Mouse (Mus musculus): ENCODE results near the gene Kyat3. TPM values are rescaled to one million over a fixed set of nuclear protein-coding genes. Genes with fewer than 3 reads are reported as not detected.
"Not testable (repeated sequence)": the region's sequence is repeated elsewhere in the genome, so short reads cannot be mapped to it uniquely, and the experiment has no call there.

Kyat3 gene
- 11.1 and 13.2 TPM in 2 replicates for polyA plus RNA-seq (2016; fragmentation: Nextera tagmentation; extraction: Ambion mirVana)

GRCm38 (mm10) chr3:142700442-142701322, at the start of gene Kyat3:
Kyat3 (plus strand) TSS chr3:142701051.
- H3K36me3 ChIP-seq (replicated peaks) = no peaks in the 10 kb centered on the region
- peaks cover 20% of the 10 kb centered on the region for H3K4me1 ChIP-seq
- H3K9me3 ChIP-seq = no peaks in the 10 kb centered on the region
- H3K27ac ChIP-seq = peak within 1 kb of the TSS; percentile 80
- DNase-seq (ENCODE audit: extremely low spot score, low spot score) = peak; percentile 92
- peaks cover 28% of the 10 kb centered on the region for H3K27me3 ChIP-seq (ENCODE audit: poor library complexity, severe bottlenecking)
- under 1% methylated on average over 48 of the region's 48 CpGs for WGBS
- peak within 1 kb of the TSS; percentile 65 for H3K4me3 ChIP-seq

- Histone ChIP-seq H3K27me3 (ENCODE audit: poor library complexity, severe bottlenecking) (no peaks in the 10 kb centered on the region), H3K4me3 (no peak overlapping the region), H3K27ac (no peak overlapping the region), H3K36me3 (replicated peaks) (no peaks in the 10 kb centered on the region), H3K4me1 (no peaks in the 10 kb centered on the region), H3K9me3 (peaks cover 16% of the 10 kb centered on the region)
- DNase-seq (ENCODE audit: extremely low spot score, low spot score) = no peak
- WGBS = 96% methylated on average over 8 of the region's 8 CpGs
Measured at GRCm38 (mm10) chr3:142664723-142665122, 36.1 kb upstream of the Kyat3 start.

DNA sequence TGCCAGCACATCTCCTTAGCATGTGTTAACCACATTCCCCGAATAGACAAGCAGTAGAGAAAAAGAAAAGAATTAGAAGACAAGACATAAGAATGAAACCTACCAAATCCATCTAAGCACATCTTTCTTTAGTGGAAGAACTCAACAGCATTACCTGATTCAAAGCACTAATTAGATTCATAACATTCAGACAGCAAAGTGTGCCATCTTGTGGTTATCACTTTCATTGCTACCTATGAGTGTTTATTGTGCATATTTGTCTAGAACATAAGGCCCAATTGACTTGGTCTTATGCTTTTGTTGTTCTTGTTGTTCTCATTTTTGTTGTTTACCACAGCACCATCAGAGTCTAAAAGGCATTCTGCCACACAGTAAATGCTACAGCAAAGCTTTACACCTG, 26.2 kb upstream of the Kyat3 start:
- WGBS = 69% methylated on average over 1 of the region's 1 CpGs

DNA sequence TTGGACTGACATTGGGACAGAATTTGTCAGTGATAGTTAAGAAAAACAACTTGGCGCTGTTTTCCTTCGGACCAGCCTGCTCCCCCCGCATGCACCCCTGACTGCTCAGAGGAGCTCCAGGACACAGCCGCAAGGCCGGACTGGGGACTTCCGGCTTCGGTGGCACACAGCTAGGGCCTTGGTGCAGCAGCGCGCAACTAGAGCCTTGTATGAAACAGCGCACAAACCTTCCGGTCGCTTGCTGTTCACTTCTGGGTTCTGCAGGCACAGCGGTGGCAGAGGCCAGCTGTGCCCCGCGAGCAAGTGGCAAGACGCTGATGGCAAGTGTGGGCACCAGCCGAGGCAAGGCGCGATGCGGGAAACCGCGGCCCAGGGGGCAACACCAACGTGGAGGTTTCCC, 12.9 kb upstream of the Kyat3 start:
- Histone ChIP-seq H3K4me3 (peak overlapping the region; percentile 23), H3K4me1 (no peaks in the 10 kb centered on the region; the same call in 1 of the 2 replicates), H3K9me3 (peaks cover 15% of the 10 kb centered on the region), H3K27ac (no peak overlapping the region), H3K27me3 (ENCODE audit: poor library complexity, severe bottlenecking) (no peaks in the 10 kb centered on the region), H3K36me3 (replicated peaks) (no peaks in the 10 kb centered on the region)
- no peak for DNase-seq (ENCODE audit: extremely low spot score, low spot score)
- WGBS = 62% methylated on average over 23 of the region's 23 CpGs

More for the DNA sequence above, 26.2 kb upstream of the Kyat3 start:
- H3K4me1 ChIP-seq = no peaks in the 10 kb centered on the region
- no peak overlapping the region for H3K27ac ChIP-seq
- no peaks in the 10 kb centered on the region for H3K27me3 ChIP-seq (ENCODE audit: poor library complexity, severe bottlenecking)
- no peak overlapping the region for H3K4me3 ChIP-seq
- DNase-seq (ENCODE audit: extremely low spot score, low spot score) = no peak
- no peaks in the 10 kb centered on the region for H3K9me3 ChIP-seq
- no peaks in the 10 kb centered on the region for H3K36me3 ChIP-seq (replicated peaks)

GRCm38 (mm10) chr3:142688353-142688752, 12.5 kb upstream of the Kyat3 start:
- Histone ChIP-seq H3K36me3 (replicated peaks) (no peaks in the 10 kb centered on the region), H3K4me3 (peak overlapping the region; percentile 23), H3K9me3 (peaks cover 15% of the 10 kb centered on the region), H3K27me3 (ENCODE audit: poor library complexity, severe bottlenecking) (no peaks in the 10 kb centered on the region), H3K27ac (no peak overlapping the region), H3K4me1 (no peaks in the 10 kb centered on the region; the same call in 1 of the 2 replicates)
- no peak for DNase-seq (ENCODE audit: extremely low spot score, low spot score)
- 58% methylated on average over 13 of the region's 13 CpGs for WGBS

DNA sequence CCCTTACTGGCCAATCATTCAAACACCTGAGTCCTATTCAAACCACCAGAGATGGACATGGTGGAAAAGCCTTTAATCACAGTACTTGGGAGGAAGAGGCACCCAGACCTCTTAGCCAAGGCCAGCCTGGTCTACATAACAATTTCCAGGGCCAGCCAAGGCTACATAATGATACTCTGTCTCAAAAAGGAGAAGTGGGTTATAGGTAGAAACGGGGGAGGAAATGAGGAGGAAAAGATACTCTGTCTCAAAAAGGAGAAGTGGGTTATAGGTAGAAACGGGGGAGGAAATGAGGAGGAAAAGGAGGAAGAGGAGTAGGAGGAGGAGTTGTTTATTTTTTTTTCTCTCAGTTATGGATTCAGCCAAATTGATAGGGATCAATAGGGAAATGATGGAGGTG, 4.3 kb upstream of the Kyat3 start:
- H3K4me3 ChIP-seq = no peak overlapping the region
- H3K27ac ChIP-seq = no peak overlapping the region
- H3K9me3 ChIP-seq = peaks cover 8% of the 10 kb centered on the region
- DNase-seq (ENCODE audit: extremely low spot score, low spot score) = no peak
- H3K36me3 ChIP-seq (replicated peaks) = no peaks in the 10 kb centered on the region
- 89% methylated on average over 2 of the region's 2 CpGs for WGBS
- peaks cover 16% of the 10 kb centered on the region for H3K4me1 ChIP-seq
- H3K27me3 ChIP-seq (ENCODE audit: poor library complexity, severe bottlenecking) = peaks cover 18% of the 10 kb centered on the region

DNA sequence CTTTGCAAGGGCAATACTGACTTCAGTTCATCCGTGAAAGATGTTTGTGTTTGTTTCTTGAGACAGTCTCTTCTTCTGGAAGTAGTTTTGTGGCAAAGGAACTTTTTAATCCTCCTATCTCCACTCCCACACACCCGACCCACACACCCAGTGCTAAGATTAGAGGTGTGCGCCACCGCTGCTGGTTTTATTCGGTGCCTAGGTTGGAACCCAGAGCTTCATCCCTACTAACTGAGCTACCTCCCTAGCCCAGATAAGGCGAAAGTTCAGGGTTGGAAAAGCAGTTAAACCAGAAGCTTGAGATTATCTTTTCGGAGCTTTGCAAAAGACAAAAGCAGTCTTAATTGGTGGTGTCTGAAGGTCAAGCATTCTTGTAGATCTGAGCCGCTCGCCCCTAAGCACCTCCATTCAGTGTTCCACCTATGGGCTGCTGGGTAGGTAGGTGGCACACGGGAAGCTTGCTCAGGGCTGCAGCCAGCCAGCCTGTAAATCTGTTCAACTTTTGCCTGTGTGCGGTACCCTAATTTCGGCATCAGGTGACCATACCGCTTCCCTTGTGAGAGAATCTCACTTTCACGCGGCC, 647 bp downstream of the Kyat3 start:
- no peak for DNase-seq (ENCODE audit: extremely low spot score, low spot score)
- H3K36me3 ChIP-seq (replicated peaks) = no peaks in the 10 kb centered on the region
- no peaks in the 10 kb centered on the region for H3K9me3 ChIP-seq
- peaks cover 28% of the 10 kb centered on the region for H3K27me3 ChIP-seq (ENCODE audit: poor library complexity, severe bottlenecking)
- peak overlapping the region; percentile 65 for H3K4me3 ChIP-seq
- H3K27ac ChIP-seq = peak overlapping the region; percentile 80
- H3K4me1 ChIP-seq = peaks cover 20% of the 10 kb centered on the region
- 30% methylated on average over 15 of the region's 15 CpGs for WGBS

DNA sequence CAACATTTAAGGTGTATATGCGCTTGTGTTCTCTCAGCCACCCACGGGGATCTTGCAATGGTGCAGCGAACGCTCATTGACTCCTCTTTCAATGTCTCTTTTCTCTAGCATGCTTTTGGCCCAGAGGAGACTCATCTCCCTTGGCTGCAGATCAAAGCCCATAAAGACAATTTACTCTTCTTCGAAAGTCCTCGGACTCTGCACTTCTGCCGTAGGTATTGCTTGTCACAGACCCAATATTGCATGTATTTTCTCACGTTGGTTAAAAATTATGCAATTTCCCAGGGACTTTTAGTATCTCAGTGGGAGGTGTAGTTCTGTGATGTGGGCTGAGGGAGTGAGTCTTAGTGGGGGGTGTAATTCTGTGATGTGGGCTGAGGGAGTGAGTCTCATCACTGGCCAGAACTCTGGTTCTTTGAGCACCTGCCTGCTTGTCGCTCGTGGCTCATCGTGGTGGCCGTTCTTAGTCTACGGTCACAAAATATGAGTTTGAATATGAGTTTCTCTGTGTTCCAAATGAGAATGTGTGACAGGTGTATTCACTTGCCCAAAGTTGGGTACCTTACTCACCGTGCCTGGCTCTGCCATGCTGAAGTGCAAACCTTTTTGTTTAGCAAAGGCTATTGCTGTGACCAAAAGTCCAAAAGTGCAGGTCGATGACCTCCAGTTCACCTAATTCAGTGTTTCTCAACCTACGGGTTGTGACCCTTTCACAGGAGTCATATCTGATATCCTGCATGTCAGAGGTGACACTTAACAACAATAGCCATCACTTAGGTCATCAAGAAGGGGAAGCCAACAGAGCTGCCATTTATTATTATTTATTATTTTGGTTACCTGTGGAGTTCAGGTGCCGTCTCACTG, 6.0 kb downstream of the Kyat3 start:
- DNase-seq (ENCODE audit: extremely low spot score, low spot score) = no peak
- WGBS = 91% methylated on average over 17 of the region's 17 CpGs

DNA sequence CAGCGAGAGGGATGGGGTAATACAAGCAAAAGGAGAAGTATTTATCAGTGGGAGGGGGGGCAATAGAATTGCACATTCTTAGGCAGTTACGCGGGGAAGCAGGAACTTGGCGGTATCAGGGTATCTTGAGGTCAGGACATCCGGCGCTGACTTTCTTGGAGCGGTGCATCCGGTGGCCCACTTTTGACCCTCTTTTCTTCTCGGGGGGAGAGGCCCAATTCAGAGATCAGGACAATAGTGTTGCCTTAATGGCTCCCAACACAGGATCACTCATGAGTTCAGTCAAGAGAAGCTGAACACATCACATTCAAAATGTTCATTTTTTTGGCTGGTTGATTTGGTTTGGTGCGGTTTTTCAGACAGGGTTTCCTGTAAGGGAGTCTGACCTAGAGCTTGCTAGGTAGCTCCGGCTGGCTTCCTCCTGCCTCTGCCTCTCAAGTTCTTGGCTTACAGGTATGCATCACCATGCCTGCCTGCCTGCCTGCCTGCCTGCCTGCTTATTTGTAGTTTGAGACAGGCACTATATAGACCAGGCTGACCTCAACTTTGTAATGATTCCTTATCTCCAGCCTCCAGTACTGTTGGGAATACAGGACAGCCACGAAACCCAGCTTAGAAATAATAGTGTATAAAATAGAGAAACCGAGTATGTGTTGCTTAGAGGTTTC, 7.5 kb downstream of the Kyat3 start:
- H3K27ac ChIP-seq; H3K4me1 ChIP-seq; H3K4me3 ChIP-seq; H3K9me3 ChIP-seq; DNase-seq (ENCODE audit: extremely low spot score, low spot score); H3K27me3 ChIP-seq (ENCODE audit: poor library complexity, severe bottlenecking); H3K36me3 ChIP-seq (replicated peaks): not testable (repeated sequence)
- WGBS = 84% methylated on average over 13 of the region's 13 CpGs

More for the DNA sequence above, 6.0 kb downstream of the Kyat3 start:
- Histone ChIP-seq H3K36me3 (replicated peaks) (no peaks in the 10 kb centered on the region), H3K4me1 (peaks cover under 1% of the 10 kb centered on the region; the same call in 1 of the 2 replicates), H3K27ac (no peak overlapping the region), H3K27me3 (ENCODE audit: poor library complexity, severe bottlenecking) (peaks cover 7% of the 10 kb centered on the region), H3K9me3 (no peaks in the 10 kb centered on the region), H3K4me3 (no peak overlapping the region)

DNA sequence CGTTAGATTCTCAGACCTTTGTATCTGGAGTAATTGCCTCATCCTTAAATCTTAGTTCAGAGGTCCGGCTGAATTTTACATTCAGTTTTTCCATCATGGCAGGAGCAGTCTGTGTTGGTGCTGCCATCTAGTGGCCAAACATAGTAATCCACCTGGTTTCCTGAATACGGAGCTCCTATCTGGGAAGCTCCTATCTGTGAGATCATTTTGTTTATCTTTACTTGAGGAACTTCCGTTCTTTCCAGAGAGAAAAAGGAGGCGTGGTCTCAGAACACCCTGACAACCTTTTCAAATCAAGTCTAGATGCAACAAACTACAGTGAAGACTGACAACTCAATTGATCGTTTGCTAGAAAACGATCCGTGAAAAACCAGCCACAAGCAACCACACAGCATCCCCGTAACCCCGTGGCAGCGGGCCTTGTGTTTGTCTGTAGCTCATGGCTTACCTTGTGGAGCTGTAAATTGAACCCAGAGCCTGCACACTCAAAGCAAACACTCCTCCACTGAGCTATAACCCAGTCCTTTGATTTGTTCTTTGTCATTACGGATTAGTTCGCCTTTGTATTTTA, 8.1 kb downstream of the Kyat3 start:
- Histone ChIP-seq H3K9me3 (peaks cover 1% of the 10 kb centered on the region; the same call in 1 of the 2 replicates), H3K4me1 (no peaks in the 10 kb centered on the region), H3K4me3 (no peak overlapping the region), H3K27ac (no peak overlapping the region), H3K27me3 (ENCODE audit: poor library complexity, severe bottlenecking) (no peaks in the 10 kb centered on the region), H3K36me3 (replicated peaks) (peaks cover 6% of the 10 kb centered on the region; the same call in 1 of the 2 replicates)
- 57% methylated on average over 13 of the region's 13 CpGs for WGBS
- peak; percentile 59 for DNase-seq (ENCODE audit: extremely low spot score, low spot score)

- WGBS = 41% methylated on average over 10 of the region's 10 CpGs
- H3K4me1 ChIP-seq = no peaks in the 10 kb centered on the region
- H3K36me3 ChIP-seq (replicated peaks) = peaks cover 16% of the 10 kb centered on the region; the same call in 1 of the 2 replicates
- no peaks in the 10 kb centered on the region for H3K27me3 ChIP-seq (ENCODE audit: poor library complexity, severe bottlenecking)
- no peak overlapping the region for H3K4me3 ChIP-seq
- peak; percentile 18 for DNase-seq (ENCODE audit: extremely low spot score, low spot score)
- H3K9me3 ChIP-seq = peaks cover 8% of the 10 kb centered on the region; the same call in 1 of the 2 replicates
- H3K27ac ChIP-seq = no peak overlapping the region
Measured at GRCm38 (mm10) chr3:142710360-142711007, 9.6 kb downstream of the Kyat3 start.
